Mouse (Mus musculus) forebrain, embryonic 16.5 days (tissue): ENCODE results near the gene Wfdc10. TPM values are rescaled to one million over a fixed set of nuclear protein-coding genes. Genes with fewer than 3 reads are reported as not detected.
"Not testable (repeated sequence)": the region's sequence is repeated elsewhere in the genome, so short reads cannot be mapped to it uniquely, and the experiment has no call there.

Experiments used
- ATAC-seq: fragments of 200-750 bp; cut with Nextera tagmentation; 2 replicates; pipeline ENCODE4 v1.8.0; 2017; ENCODE audit warnings: mild to moderate bottlenecking, moderate library complexity
- H3K27ac ChIP-seq: fragments of 300-500 bp; sonication (generic); 2 replicates; pipeline ENCODE4 v1.5.1; 2014; ENCODE audit warnings: low read length, control low read depth
- H3K27me3 ChIP-seq: fragments of 300-500 bp; sonication (generic); replicated peaks from 2 replicates; pipeline ENCODE4 v1.6.1; 2014; ENCODE audit warnings: low read length; ENCODE audit not compliant: control insufficient read depth, insufficient read depth
- H3K36me3 ChIP-seq: fragments of 300-500 bp; sonication (generic); 2 replicates; pipeline ENCODE4 v1.6.1; 2014; ENCODE audit not compliant: control insufficient read depth, insufficient read depth
- H3K4me1 ChIP-seq: fragments of 300-500 bp; sonication (generic); replicated peaks from 2 replicates; pipeline ENCODE4 v1.6.1; 2014; ENCODE audit warnings: low read length; ENCODE audit not compliant: control insufficient read depth, insufficient read depth
- H3K4me2 ChIP-seq: fragments of 300-500 bp; sonication (generic); 2 replicates; pipeline ENCODE4 v1.6.1; 2014; ENCODE audit warnings: mild to moderate bottlenecking, low read length, control low read depth
- H3K4me3 ChIP-seq: fragments of 300-500 bp; sonication (generic); replicated peaks from 2 replicates; pipeline ENCODE4 v1.5.1; 2014; ENCODE audit warnings: mild to moderate bottlenecking, low read length, control low read depth
- H3K9ac ChIP-seq: fragments of 300-500 bp; sonication (generic); replicated peaks from 2 replicates; pipeline ENCODE4 v1.6.1; 2014; ENCODE audit warnings: low read depth, low read length, control low read depth
- H3K9me3 ChIP-seq: fragments of 300-500 bp; sonication (generic); 2 replicates; pipeline ENCODE4 v1.6.1; 2016; ENCODE audit warnings: low read length; ENCODE audit not compliant: control insufficient read depth
- WGBS: fragments of 180-500 bp; shearing (Covaris S2); extraction: QIAGEN DNeasy Blood & Tissue Kit; methylation state at CpG from one replicate; pipeline ENCODE4 v1.1.7; 2014; 5-methylcytosine and 5-hydroxymethylcytosine counted together
- polyA plus RNA-seq: library from polyadenylated mRNA; unstranded; fragments of >200 nt; fragmentation: Nextera tagmentation; extraction: Ambion mirVana; gene quantifications from 2 replicates; pipeline ENCODE4 v1.2.1, GENCODE M21; 2015

Gene Wfdc10
- not detected in 2 replicates for polyA plus RNA-seq

DNA sequence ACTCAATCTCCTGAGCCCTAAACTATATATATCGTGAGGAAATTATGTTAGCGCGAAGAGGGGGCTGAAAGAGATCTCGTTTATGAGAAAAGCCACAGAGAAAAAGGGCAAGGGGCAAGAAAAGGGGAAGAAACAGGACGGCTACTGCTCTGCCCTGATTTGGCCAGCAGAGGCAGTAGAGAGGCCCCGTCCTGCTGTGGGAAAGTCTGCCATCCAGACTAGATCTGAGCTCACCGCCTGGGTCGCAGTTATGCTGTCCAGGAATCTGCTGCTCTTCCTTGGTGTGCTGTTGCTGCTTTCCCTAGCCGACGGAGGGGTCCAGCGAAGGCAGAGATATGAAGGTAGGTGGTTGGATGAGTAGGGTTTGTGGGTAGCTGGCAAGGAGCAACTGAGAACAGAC, at the start of gene Wfdc10:
Gene Wfdc10 (plus strand): TSS at position 189 of the 400 bp plus-strand sequence.
- Histone ChIP-seq H3K36me3 (no peaks in the 10 kb centered on the region), H3K27ac (no peak within 1 kb of the TSS), H3K4me2 (no peak within 1 kb of the TSS), H3K4me1 (no peaks in the 10 kb centered on the region), H3K27me3 (no peaks in the 10 kb centered on the region), H3K4me3 (no peak within 1 kb of the TSS), H3K9me3 (no peaks in the 10 kb centered on the region), H3K9ac (no peak within 1 kb of the TSS)
- 15% methylated on average over 11 of the region's 11 CpGs for WGBS
- ATAC-seq, result no peak

DNA sequence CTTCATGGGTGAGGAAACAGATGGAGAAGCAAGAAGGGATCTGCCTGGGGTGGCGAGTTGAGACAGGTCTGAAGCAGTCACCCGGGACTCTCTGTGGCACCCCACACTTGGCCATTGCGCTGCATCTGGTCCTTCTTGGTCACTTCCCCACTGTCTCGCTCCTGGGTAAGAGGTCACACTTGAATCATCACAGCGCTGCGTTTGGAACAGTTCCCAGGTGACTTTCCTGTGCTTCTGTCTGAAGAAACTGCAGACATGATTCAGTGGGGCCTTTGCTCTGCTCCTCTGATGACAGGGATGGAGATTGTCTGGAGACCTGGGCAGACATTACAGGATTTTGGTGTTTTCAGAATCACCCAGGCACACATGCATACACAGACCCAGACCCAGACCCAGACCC, 47.1 kb upstream of the Wfdc10 start:
- no peaks in the 10 kb centered on the region for H3K36me3 ChIP-seq
- no peaks in the 10 kb centered on the region for H3K9me3 ChIP-seq
- H3K27me3 ChIP-seq, result no peaks in the 10 kb centered on the region
- H3K4me3 ChIP-seq, result no peak overlapping the region
- no peak overlapping the region for H3K9ac ChIP-seq
- no peak overlapping the region for H3K4me2 ChIP-seq
- no peaks in the 10 kb centered on the region for H3K4me1 ChIP-seq
- H3K27ac ChIP-seq, result no peak overlapping the region
- 80% methylated on average over 6 of the region's 6 CpGs for WGBS
- no peak for ATAC-seq

DNA sequence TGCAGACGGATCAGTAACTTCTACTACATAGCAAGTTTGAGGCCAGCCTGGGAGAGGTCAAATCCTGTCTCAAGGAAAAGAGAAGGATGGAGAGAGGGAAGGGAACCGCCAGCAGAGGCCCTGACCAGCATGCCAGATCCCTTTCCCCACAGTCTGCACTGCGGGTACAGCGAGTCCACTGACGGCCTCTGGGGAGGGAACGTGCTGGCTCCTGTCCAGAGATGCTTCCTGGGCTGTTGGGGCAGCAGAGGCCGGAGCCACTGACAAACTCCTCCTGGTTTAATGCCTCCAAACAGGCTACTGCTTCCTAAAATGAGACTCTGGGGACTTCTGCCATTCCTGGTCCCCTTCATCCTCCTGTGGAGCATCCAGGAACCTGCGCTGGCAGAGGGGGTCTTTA, 42.4 kb upstream of the Wfdc10 start, which contains the start of the genes Wfdc6b and Wfdc8:
Gene Wfdc6b (plus strand): TSS at position 52 of the 400 bp plus-strand sequence.
Gene Wfdc8 (minus strand): TSS at position 156 of the 400 bp plus-strand sequence.
- WGBS, result 50% methylated on average over 8 of the region's 8 CpGs
- not testable (repeated sequence) for H3K4me3 ChIP-seq, H3K4me2 ChIP-seq, H3K4me1 ChIP-seq, H3K36me3 ChIP-seq, ATAC-seq, H3K27me3 ChIP-seq, H3K9ac ChIP-seq, H3K9me3 ChIP-seq, H3K27ac ChIP-seq

DNA sequence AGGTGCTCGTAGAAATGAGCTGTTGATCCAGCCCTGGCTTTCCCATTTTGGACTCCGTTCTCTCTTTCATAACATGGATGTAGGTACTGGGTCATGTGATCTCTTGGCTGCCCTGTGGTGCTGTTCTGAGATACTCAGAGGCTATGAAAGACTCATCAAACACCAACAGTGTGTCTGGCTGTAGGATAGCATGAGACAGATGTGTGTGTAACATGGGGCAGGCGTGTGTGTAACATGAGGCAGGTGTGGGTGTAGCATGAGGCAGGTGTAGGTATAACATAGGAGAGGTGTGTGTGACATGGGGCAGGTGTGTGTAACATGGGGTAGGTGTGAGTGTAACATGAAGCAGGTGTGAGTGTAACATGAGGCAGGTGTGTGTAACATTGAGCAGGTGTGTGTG, 40.5 kb upstream of the Wfdc10 start:
- ATAC-seq, result no peak
- H3K9ac ChIP-seq, result no peak overlapping the region
- no peak overlapping the region for H3K4me2 ChIP-seq
- no peaks in the 10 kb centered on the region for H3K36me3 ChIP-seq
- H3K4me1 ChIP-seq, result no peaks in the 10 kb centered on the region
- no peak overlapping the region for H3K4me3 ChIP-seq
- no peaks in the 10 kb centered on the region for H3K27me3 ChIP-seq
- 97% methylated on average over 3 of the region's 3 CpGs for WGBS
- no peak overlapping the region for H3K27ac ChIP-seq
- H3K9me3 ChIP-seq, result no peaks in the 10 kb centered on the region

DNA sequence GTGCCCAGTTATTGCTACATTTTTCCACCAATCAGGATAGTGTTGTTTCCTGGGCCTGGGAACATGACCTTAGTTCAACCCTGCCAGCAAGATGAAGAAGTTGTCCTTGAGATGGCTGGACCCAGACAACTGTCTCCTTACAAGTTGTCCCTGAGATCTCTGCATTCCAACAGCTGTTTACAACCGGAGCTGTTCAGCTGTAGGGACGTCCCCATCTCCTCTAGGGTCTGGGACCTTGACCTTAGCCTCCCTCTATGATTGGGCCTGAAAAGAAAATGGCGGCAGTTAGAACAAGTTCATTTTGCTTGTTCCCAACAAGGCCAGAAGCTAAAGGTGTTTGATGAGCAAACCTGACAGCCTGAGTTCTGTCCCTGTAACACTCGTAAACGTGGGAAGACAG, 36.8 kb upstream of the Wfdc10 start:
- H3K27ac ChIP-seq, result no peak overlapping the region
- no peaks in the 10 kb centered on the region for H3K4me1 ChIP-seq
- H3K9ac ChIP-seq, result no peak overlapping the region
- H3K36me3 ChIP-seq, result no peaks in the 10 kb centered on the region
- no peak overlapping the region for H3K4me3 ChIP-seq
- H3K27me3 ChIP-seq, result no peaks in the 10 kb centered on the region
- no peaks in the 10 kb centered on the region for H3K9me3 ChIP-seq
- no peak overlapping the region for H3K4me2 ChIP-seq
- no peak for ATAC-seq
- 90% methylated on average over 5 of the region's 5 CpGs for WGBS

DNA sequence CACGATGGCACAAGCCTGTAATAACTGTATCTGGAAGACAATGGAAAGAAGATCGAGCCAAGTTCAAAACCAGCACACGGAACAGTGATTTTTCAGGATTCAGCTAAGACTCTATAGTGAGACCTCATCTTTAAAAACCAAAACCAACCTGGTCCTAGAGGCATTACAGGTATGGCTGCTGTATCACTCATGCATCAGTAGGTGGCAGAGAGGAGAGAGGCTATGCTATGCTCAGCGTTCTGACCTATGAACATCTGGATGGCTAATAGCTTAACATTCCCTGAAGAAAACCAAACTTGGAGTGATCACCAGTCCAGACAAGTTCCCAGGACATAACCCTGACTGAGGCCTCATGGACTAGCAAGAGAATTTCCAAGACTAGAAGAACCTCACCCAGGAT, 34.1 kb upstream of the Wfdc10 start:
- Histone ChIP-seq H3K9ac (no peak overlapping the region), H3K36me3 (no peaks in the 10 kb centered on the region), H3K27ac (no peak overlapping the region), H3K4me3 (no peak overlapping the region), H3K4me1 (no peaks in the 10 kb centered on the region), H3K4me2 (no peak overlapping the region), H3K27me3 (no peaks in the 10 kb centered on the region), H3K9me3 (no peaks in the 10 kb centered on the region)
- WGBS, result 83% methylated on average over 4 of the region's 4 CpGs
- no peak for ATAC-seq

DNA sequence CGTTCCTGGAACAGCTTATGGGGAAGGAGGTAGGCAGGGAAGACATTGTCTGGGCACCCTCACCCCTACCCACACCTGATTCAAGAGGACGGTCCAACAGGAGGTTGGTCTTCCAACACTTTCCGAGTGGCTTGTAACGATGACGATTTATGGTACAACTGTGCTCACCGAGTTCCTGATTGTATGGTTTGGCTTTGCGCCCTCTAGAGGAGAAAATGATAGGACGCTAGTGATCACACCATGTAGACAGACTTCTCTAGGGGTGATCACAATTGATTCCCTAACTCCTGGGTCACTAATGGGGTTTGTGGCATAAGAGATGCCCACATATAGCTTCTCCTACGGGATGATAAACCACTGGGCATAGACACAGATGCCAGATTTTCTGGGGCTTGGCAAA, 20.6 kb upstream of the Wfdc10 start:
- Histone ChIP-seq H3K27me3 (no peaks in the 10 kb centered on the region), H3K4me1 (no peaks in the 10 kb centered on the region), H3K36me3 (no peaks in the 10 kb centered on the region), H3K9ac (no peak overlapping the region), H3K27ac (no peak overlapping the region), H3K4me2 (no peak overlapping the region), H3K4me3 (no peak overlapping the region), H3K9me3 (peaks cover 2% of the 10 kb centered on the region; the same call in 1 of the 2 replicates)
- WGBS, result 75% methylated on average over 9 of the region's 9 CpGs
- ATAC-seq, result no peak

DNA sequence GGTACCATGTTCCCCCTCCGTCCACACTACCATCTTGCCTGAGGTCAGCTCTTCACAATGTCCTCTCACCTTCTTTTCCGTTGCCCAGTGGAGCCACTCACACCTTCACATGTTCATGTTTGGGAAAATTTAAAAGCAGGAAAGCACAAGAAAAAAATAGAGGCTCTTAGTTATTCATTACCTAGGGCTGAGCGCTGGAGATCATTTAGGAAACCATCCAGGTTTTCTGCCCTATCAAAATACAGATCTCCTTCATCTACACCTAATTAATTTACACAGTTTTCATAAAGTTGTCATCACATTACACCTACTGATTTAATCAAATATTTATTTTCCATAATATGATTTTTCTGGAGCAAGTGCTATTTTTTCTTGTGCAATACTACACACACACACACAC, 17.1 kb upstream of the Wfdc10 start, which contains the start of gene Wfdc16:
Gene Wfdc16 (minus strand): TSS at position 101 of the 400 bp plus-strand sequence.
- no peak for ATAC-seq
- 90% methylated on average over 3 of the region's 3 CpGs for WGBS
- peaks cover 2% of the 10 kb centered on the region; the same call in 1 of the 2 replicates for H3K9me3 ChIP-seq

DNA sequence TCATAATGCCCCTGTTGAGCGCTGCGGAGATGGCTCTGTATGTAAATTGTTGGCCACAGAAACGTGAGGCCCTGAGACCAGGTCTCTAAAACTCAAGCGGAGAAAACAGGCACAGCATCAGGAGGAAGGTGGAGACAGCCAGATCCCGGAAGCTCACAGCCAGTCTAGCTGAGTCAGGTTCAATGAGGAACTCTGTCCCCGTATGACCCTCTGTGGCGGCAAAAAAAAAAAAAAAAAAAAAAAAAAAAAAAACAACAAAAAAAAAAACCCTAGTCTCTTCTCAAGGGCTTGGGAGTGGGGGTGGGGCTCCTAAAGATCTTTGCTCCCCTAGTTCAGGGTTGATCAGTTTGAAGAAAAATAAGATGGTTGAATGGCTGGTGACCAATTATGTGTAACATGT, 14.7 kb upstream of the Wfdc10 start:
- ATAC-seq, result no peak

More for the DNA sequence above, 17.1 kb upstream of the Wfdc10 start, which contains the start of gene Wfdc16:
- Histone ChIP-seq H3K4me3 (no peak within 1 kb of the TSS), H3K27me3 (no peaks in the 10 kb centered on the region), H3K4me1 (no peaks in the 10 kb centered on the region; the same call in 1 of the 2 replicates), H3K4me2 (no peak within 1 kb of the TSS), H3K27ac (no peak within 1 kb of the TSS), H3K9ac (no peak within 1 kb of the TSS), H3K36me3 (no peaks in the 10 kb centered on the region)

More for the DNA sequence above, 14.7 kb upstream of the Wfdc10 start:
- H3K9ac ChIP-seq, result no peak overlapping the region
- H3K4me1 ChIP-seq, result no peaks in the 10 kb centered on the region; the same call in 1 of the 2 replicates
- no peaks in the 10 kb centered on the region for H3K36me3 ChIP-seq
- H3K4me3 ChIP-seq, result no peak overlapping the region
- H3K27ac ChIP-seq, result no peak overlapping the region
- peaks cover 2% of the 10 kb centered on the region; the same call in 1 of the 2 replicates for H3K9me3 ChIP-seq
- no peaks in the 10 kb centered on the region for H3K27me3 ChIP-seq
- no peak overlapping the region for H3K4me2 ChIP-seq
- 75% methylated on average over 7 of the region's 7 CpGs for WGBS
